Mouse (Mus musculus) C2C12 (cell line): ENCODE measurements at regions not wholly inside any gene's neighbourhood (a gene's known extent, or its start where the extent isn't known, plus 50 kb on each side); places are given as distances from the start of the nearest gene placed in this dataset.

Experiments
- H3K27me3 ChIP-seq: one replicate; pipeline ENCODE4 v1.6.1; 2011; ENCODE audit not compliant: control insufficient read depth, insufficient read depth, insufficient read length
- H3K36me3 ChIP-seq: one replicate; pipeline ENCODE4 v1.6.1; 2011; ENCODE audit not compliant: control insufficient read depth, insufficient read depth
- H3K4me3 ChIP-seq: one replicate; pipeline ENCODE4 v1.5.1; 2011; ENCODE audit warnings: mild to moderate bottlenecking, control low read depth; ENCODE audit not compliant: poor library complexity, insufficient read depth, severe bottlenecking
- H3K79me2 ChIP-seq: one replicate; pipeline ENCODE4 v1.6.1; 2011; ENCODE audit not compliant: control insufficient read depth, insufficient read depth
- H3K79me3 ChIP-seq: one replicate; pipeline ENCODE4 v1.6.1; 2011; ENCODE audit warnings: low read depth, control low read depth
- H3ac ChIP-seq: one replicate; pipeline ENCODE3; 2011; ENCODE audit warnings: low read depth; ENCODE audit not compliant: control insufficient read depth, insufficient read length
- CEBPB ChIP-seq: IDR thresholded peaks from one replicate; pipeline ENCODE4 v1.6.1; 2011; ENCODE audit warnings: low read depth, mild to moderate bottlenecking, control low read depth, moderate library complexity
- CTCF ChIP-seq: IDR thresholded peaks from one replicate; pipeline ENCODE4 v1.5.1; 2011; ENCODE audit not compliant: control insufficient read depth, insufficient read depth, insufficient read length
- FOSL1 ChIP-seq: IDR thresholded peaks from one replicate; pipeline ENCODE4 v1.8.0; 2011; ENCODE audit warnings: mild to moderate bottlenecking, low read length; ENCODE audit not compliant: poor library complexity, insufficient read depth, severe bottlenecking
- MAX ChIP-seq: IDR thresholded peaks from one replicate; pipeline ENCODE4 v1.6.1; 2011; ENCODE audit warnings: mild to moderate bottlenecking, control low read depth
- MYOD1 ChIP-seq: IDR thresholded peaks from one replicate; pipeline ENCODE4 v1.6.1; 2011; ENCODE audit warnings: low read depth; ENCODE audit not compliant: control insufficient read depth, insufficient read length
- MYOG ChIP-seq: IDR thresholded peaks from one replicate; pipeline ENCODE4 v1.6.1; 2011; ENCODE audit not compliant: control insufficient read depth, insufficient read length; ENCODE audit errors: extremely low read depth
- USF1 ChIP-seq: IDR thresholded peaks from one replicate; pipeline ENCODE4 v1.6.1; 2011; ENCODE audit warnings: low read depth, mild to moderate bottlenecking, control low read depth, moderate library complexity

GRCm38 (mm10) chr3:52415361-52415760 is 147.2 kb downstream of the Foxo1 start:
- TF ChIP-seq MAX (no peak), MYOG (no peak), CTCF (no peak), USF1 (no peak), FOSL1 (no peak), MYOD1 (no peak), CEBPB (no peak)
- H3K36me3 ChIP-seq: no peaks in the 10 kb centered on the region
- H3K79me3 ChIP-seq: no peaks in the 10 kb centered on the region
- H3K27me3 ChIP-seq: no peaks in the 10 kb centered on the region
- no peaks in the 10 kb centered on the region for H3K79me2 ChIP-seq
- no peak overlapping the region for H3K4me3 ChIP-seq
- no peak overlapping the region for H3ac ChIP-seq

- no peaks in the 10 kb centered on the region for H3K79me2 ChIP-seq
- H3K4me3 ChIP-seq: no peak overlapping the region
- H3ac ChIP-seq: no peak overlapping the region
- no peaks in the 10 kb centered on the region for H3K36me3 ChIP-seq
- no peak for TF ChIP-seq MYOG
- TF ChIP-seq MAX: no peak
- no peak for TF ChIP-seq MYOD1
- TF ChIP-seq CEBPB: no peak
- no peak for TF ChIP-seq CTCF
- no peak for TF ChIP-seq USF1
- no peak for TF ChIP-seq FOSL1
- H3K27me3 ChIP-seq: no peaks in the 10 kb centered on the region
- no peaks in the 10 kb centered on the region for H3K79me3 ChIP-seq
Measured at GRCm38 (mm10) chr3:52414017-52414416, 145.9 kb downstream of the Foxo1 start.

GRCm38 (mm10) chr3:52413187-52413746 is 145.1 kb downstream of the Foxo1 start:
- H3K79me3 ChIP-seq: no peaks in the 10 kb centered on the region
- no peaks in the 10 kb centered on the region for H3K36me3 ChIP-seq
- H3K4me3 ChIP-seq: no peak overlapping the region
- TF ChIP-seq MYOD1: no peak
- no peak for TF ChIP-seq MYOG
- no peak for TF ChIP-seq MAX
- TF ChIP-seq USF1: no peak
- no peak for TF ChIP-seq CTCF
- TF ChIP-seq CEBPB: no peak
- H3K79me2 ChIP-seq: no peaks in the 10 kb centered on the region
- H3ac ChIP-seq: no peak overlapping the region
- no peaks in the 10 kb centered on the region for H3K27me3 ChIP-seq

- H3K27me3 ChIP-seq: no peaks in the 10 kb centered on the region
- no peak for TF ChIP-seq MAX
- TF ChIP-seq CEBPB: no peak
- no peak for TF ChIP-seq FOSL1
- TF ChIP-seq USF1: no peak
- no peak for TF ChIP-seq MYOG
- TF ChIP-seq MYOD1: no peak
- no peak for TF ChIP-seq CTCF
- H3K36me3 ChIP-seq: no peaks in the 10 kb centered on the region
- H3K79me2 ChIP-seq: no peaks in the 10 kb centered on the region
- no peak overlapping the region for H3ac ChIP-seq
- no peak overlapping the region for H3K4me3 ChIP-seq
- no peaks in the 10 kb centered on the region for H3K79me3 ChIP-seq
Measured at GRCm38 (mm10) chr3:52411356-52411755, 143.2 kb downstream of the Foxo1 start.

- H3K27me3 ChIP-seq: no peaks in the 10 kb centered on the region
- no peak overlapping the region for H3K4me3 ChIP-seq
- no peak for TF ChIP-seq CEBPB
- TF ChIP-seq CTCF: no peak
- no peak for TF ChIP-seq MAX
- H3K79me3 ChIP-seq: no peaks in the 10 kb centered on the region
- no peak overlapping the region for H3ac ChIP-seq
- no peaks in the 10 kb centered on the region for H3K79me2 ChIP-seq
- no peaks in the 10 kb centered on the region for H3K36me3 ChIP-seq
Measured at GRCm38 (mm10) chr3:52409465-52409864, 141.3 kb downstream of the Foxo1 start.

- H3K79me3 ChIP-seq: no peaks in the 10 kb centered on the region
- no peaks in the 10 kb centered on the region for H3K27me3 ChIP-seq
- no peak overlapping the region for H3K4me3 ChIP-seq
- TF ChIP-seq USF1 (no peak), CTCF (no peak)
- no peak overlapping the region for H3ac ChIP-seq
- no peaks in the 10 kb centered on the region for H3K79me2 ChIP-seq
- no peaks in the 10 kb centered on the region for H3K36me3 ChIP-seq
Measured at GRCm38 (mm10) chr3:52406778-52407318, 138.7 kb downstream of the Foxo1 start.
